Mouse (Mus musculus): Measurements from ENCODE around the gene Galnt3.

DNA sequence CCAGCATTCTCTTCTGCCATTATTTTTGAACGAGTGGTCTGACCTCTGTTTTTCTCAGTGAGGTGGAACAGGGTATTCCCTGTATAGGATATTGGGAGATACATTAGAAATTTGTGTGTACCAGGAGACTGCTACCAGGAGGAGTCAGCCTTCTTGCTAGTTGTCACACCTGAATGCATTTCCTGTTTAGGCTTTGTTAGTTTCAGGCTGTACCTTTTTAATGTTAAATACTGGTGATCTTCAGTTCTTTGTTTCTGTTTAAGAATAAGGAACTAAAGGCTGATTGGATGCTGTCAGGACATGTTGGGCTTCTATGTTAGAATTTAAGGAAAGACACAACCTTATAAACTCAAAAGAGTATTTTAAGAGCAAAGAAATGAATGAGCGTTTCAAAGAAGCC is 26.6 kb upstream of the Galnt3 start:
- no peak for TF ChIP-seq CTCF (IDR thresholded peaks at IDR 0.05)
- TF ChIP-seq EP300 (IDR thresholded peaks at IDR 0.05; ENCODE audit: insufficient read depth, low read depth, low read length) = no peak
- TF ChIP-seq POLR2A (IDR thresholded peaks at IDR 0.05; ENCODE audit: insufficient read depth, low read depth, low read length) = no peak
